Mouse (Mus musculus): ENCODE results near the gene Rbm8a. TPM values are rescaled to one million over a fixed set of nuclear protein-coding genes. Genes with fewer than 3 reads are reported as not detected.
A peak's percentile ranks its signal among the peaks of the same experiment; 100 is the strongest.
"Not testable (repeated sequence)": the region's sequence is repeated elsewhere in the genome, so short reads cannot be mapped to it uniquely, and the experiment has no call there.

Gene Rbm8a
- polyA plus RNA-seq, 1 experiment: 108 TPM

DNA sequence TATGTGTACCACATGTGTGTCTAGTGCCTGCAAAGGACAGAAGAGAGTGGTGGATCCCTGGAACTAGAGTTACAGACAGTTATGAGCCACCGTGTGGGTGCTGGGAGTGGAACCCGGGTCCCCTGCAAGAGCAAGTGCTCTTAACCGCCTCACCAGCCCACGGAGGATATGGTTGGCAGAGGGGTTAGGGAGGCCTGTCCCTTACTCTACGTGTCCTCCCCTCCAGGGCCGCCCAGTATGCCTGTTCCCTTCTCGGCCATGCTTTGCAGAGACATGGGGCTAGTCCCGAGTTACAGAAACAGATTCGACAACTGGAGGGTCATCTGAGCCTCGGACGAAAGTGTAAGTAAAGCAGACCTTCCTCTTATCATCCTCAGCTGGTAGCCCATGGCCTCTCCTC is 6.7 kb downstream of the Rbm8a start:
- Histone ChIP-seq H3K4me1 (ENCODE audit: control insufficient read depth, insufficient read depth, low read length) (no peaks in the 10 kb centered on the region), H3K27ac (ENCODE audit: insufficient read depth, low read length) (no peak overlapping the region), H3K4me3 (ENCODE audit: insufficient read depth, low read length) (peak overlapping the region; percentile 64)
- TF ChIP-seq CTCF (IDR thresholded peaks at IDR 0.05; ENCODE audit: borderline replicate concordance, insufficient read depth, low read length): no peak
- TF ChIP-seq POLR2A (IDR thresholded peaks at IDR 0.05; ENCODE audit: low read depth, low read length): no peak

DNA sequence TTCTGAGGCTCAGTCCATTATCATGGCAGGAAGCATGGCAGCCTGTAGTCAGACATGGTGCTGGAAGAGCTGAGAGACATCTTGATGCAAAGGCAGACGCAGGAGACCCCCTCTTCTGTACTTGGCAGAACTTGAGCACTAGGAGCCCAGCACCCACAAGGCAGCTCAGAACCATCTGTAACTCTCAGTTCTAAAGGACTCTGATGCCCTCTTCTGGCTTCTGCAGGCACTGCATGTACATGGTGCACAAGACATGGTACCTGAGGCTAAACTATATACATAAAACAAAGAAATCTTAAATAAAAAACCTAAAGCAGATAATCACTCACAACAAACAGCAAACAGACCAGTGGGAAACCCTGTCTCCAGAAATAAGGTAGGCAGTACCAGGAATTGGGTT is 9.5 kb downstream of the Rbm8a start:
- H3K4me3 ChIP-seq (ENCODE audit: insufficient read depth, low read length): no peak overlapping the region
- TF ChIP-seq CTCF (IDR thresholded peaks at IDR 0.05; ENCODE audit: borderline replicate concordance, insufficient read depth, low read length) (peak; percentile 37; the same call in 1 of the 2 replicates), POLR2A (IDR thresholded peaks at IDR 0.05; ENCODE audit: low read depth, low read length) (no peak)
- H3K4me1 ChIP-seq (ENCODE audit: control insufficient read depth, insufficient read depth, low read length): no peaks in the 10 kb centered on the region
- no peak overlapping the region for H3K27ac ChIP-seq (ENCODE audit: insufficient read depth, low read length)

DNA sequence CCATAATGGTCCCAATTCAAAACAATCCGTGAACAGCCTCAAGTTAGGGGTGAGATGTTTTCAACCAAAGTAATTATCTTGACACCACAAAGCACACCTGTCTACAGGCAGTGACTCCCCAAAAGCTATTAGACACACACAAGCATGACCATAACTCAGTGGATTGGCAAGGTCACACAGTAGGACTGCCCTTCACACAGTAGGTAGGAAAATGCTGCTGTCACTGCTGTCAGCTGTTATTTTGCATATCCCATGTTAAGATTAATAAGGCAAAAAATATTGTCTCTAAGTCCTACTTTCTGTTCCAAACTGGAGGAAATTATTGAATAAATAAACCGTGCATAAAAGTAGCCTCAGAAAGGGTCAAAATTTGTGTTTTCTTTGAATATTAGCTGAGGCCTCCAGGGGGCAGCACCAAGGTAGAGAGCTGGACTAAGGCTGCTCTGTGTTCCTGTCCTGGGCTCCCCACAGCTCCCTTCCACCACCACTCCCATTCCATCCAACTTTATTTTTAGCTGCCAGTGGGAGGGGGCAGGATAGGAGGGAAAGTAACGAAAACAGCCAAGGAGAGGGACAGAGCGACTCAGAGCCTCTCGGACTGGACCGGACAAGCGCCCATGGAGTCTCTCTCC is 15.4 kb downstream of the Rbm8a start, which contains the start of gene Itga10:
TSS of gene Itga10 (plus strand) at position 567 of the 632 bp plus-strand sequence.
- TF ChIP-seq POLR2A (IDR thresholded peaks at IDR 0.05; ENCODE audit: low read depth, low read length): no peak
- TF ChIP-seq CTCF (IDR thresholded peaks at IDR 0.05; ENCODE audit: borderline replicate concordance, insufficient read depth, low read length): 0 out of 2 replicates have a peak, but pooled peaks have one; percentile 24
- no peak within 1 kb of the TSS for H3K27ac ChIP-seq (ENCODE audit: insufficient read depth, low read length)
- H3K4me1 ChIP-seq (ENCODE audit: control insufficient read depth, insufficient read depth, low read length): no peaks in the 10 kb centered on the region
- H3K4me3 ChIP-seq (ENCODE audit: insufficient read depth, low read length): no peak within 1 kb of the TSS

DNA sequence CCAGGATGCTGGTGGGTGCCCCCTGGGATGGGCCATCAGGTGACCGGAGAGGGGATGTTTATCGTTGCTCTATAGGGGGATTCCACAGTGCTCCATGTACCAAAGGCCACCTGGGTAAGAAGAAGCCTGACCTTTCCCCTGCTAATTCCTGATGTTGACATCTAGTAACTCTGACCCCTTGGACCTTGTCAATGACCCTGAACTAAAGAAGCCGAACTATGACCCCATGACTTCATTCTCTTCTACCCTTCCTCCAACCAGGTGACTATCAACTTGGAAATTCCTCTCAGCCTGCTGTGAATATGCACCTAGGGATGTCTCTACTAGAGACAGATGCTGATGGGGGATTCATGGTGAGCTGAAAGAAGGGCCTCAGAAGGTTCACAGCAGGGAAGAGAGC is 17.6 kb downstream of the Rbm8a start:
- peaks cover 3% of the 10 kb centered on the region; the same call in 1 of the 2 replicates for H3K4me1 ChIP-seq (ENCODE audit: control insufficient read depth, insufficient read depth, low read length)
- no peak overlapping the region for H3K27ac ChIP-seq (ENCODE audit: insufficient read depth, low read length)
- H3K4me3 ChIP-seq (ENCODE audit: insufficient read depth, low read length): no peak overlapping the region
- TF ChIP-seq POLR2A (IDR thresholded peaks at IDR 0.05; ENCODE audit: low read depth, low read length): no peak
- TF ChIP-seq CTCF (IDR thresholded peaks at IDR 0.05; ENCODE audit: borderline replicate concordance, insufficient read depth, low read length): no peak

DNA sequence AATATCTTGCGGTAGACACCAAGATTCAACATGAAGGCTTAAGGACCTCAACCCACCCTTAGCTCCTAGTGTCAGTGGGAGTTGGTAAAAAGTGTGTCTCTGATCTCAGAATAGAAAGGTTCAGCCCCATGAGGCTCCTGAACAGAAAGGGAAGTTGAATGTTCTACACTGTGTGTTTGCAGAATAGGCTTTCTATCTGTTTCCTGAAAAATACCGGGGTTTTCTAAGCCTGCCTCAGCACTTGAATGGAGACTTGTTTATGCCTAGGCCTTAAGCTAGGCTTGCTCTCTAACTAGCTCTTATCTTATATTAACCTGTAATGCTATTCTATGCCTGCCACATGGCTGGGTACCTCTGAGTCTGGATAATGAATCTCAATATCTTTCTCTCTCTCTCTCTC is 31.2 kb downstream of the Rbm8a start:
- Histone ChIP-seq H3K27ac (ENCODE audit: insufficient read depth, low read length) (no peak overlapping the region), H3K4me1 (ENCODE audit: control insufficient read depth, insufficient read depth, low read length) (peaks cover 14% of the 10 kb centered on the region), H3K4me3 (ENCODE audit: insufficient read depth, low read length) (no peak overlapping the region)
- TF ChIP-seq POLR2A (IDR thresholded peaks at IDR 0.05; ENCODE audit: low read depth, low read length) (no peak), CTCF (IDR thresholded peaks at IDR 0.05; ENCODE audit: borderline replicate concordance, insufficient read depth, low read length) (no peak)

DNA sequence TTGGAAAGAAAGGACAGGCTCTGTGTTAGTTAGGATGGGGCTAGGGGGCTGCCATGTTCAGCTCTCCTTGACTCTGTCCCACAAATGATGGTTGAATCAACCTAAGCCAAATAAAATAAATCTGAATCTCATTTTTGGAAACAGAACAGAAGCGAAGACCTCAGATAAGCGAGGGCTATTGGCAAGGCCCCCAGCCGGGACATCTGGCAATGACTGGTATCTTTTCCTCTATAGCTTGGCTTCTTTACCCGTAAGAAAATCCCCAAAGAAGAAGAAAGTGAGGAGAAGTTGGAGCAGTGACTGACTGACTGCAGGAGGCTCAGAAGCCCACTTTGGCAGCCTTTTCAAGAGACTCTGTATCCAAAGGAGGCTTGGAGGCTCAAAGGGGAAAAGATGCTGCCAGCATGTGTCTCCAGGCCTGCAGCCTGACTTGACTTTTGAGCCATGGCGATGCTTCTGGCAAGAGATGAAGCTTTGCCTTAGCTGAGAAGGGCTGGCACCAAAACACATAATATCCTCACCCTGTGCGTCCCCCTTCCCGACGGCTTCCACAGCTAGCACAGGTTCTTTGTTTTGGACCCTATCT is 33.1 kb downstream of the Rbm8a start:
- Histone ChIP-seq H3K27ac (ENCODE audit: insufficient read depth, low read length) (peak overlapping the region; percentile 65), H3K4me3 (ENCODE audit: insufficient read depth, low read length) (no peak overlapping the region), H3K4me1 (ENCODE audit: control insufficient read depth, insufficient read depth, low read length) (peaks cover 14% of the 10 kb centered on the region)
- no peak for TF ChIP-seq POLR2A (IDR thresholded peaks at IDR 0.05; ENCODE audit: low read depth, low read length)
- TF ChIP-seq CTCF (IDR thresholded peaks at IDR 0.05; ENCODE audit: borderline replicate concordance, insufficient read depth, low read length): no peak

DNA sequence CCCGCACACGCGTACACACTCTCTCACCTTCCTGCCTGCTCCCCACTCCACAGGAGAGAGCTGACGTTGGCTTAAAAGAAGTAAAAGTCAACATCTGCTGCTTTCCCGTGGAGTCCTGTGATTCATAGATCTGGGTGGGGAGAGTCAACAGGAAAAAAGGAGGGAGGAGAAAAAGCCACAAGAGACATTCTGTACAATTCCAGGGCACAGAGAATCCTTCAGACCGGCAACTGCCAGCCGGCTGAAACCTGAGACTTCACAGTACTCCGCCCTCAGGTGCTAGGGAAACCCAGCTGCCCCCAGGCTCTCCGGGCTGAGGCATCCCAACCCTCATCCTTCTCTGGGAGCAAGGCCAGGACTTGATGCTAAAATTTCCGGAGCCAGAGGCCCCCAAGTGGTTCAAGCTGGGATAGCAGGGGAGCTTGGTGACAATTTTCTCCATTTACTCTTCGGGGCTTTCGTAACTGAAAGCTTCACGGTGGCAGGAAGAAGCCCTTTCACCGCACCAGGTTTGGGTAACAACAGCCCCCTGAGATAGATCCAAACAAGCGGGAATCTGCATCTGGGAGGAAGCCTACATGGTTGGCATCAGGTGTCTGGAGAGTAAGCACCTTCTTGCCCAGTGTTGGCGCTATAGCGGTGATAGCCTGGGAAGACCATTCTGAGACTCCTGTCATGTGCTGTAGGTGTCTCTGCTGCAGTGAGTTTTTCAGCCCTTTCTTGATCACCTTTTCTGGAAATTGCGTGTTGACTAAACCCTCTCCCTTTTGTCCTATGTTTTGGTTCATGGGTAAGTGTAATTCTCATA is 33.9 kb downstream of the Rbm8a start:
- no peak overlapping the region for H3K4me3 ChIP-seq (ENCODE audit: insufficient read depth, low read length)
- no peak for TF ChIP-seq POLR2A (IDR thresholded peaks at IDR 0.05; ENCODE audit: low read depth, low read length)
- no peak for TF ChIP-seq CTCF (IDR thresholded peaks at IDR 0.05; ENCODE audit: borderline replicate concordance, insufficient read depth, low read length)
- peak overlapping the region; percentile 69 for H3K27ac ChIP-seq (ENCODE audit: insufficient read depth, low read length)
- peaks cover 14% of the 10 kb centered on the region for H3K4me1 ChIP-seq (ENCODE audit: control insufficient read depth, insufficient read depth, low read length)

DNA sequence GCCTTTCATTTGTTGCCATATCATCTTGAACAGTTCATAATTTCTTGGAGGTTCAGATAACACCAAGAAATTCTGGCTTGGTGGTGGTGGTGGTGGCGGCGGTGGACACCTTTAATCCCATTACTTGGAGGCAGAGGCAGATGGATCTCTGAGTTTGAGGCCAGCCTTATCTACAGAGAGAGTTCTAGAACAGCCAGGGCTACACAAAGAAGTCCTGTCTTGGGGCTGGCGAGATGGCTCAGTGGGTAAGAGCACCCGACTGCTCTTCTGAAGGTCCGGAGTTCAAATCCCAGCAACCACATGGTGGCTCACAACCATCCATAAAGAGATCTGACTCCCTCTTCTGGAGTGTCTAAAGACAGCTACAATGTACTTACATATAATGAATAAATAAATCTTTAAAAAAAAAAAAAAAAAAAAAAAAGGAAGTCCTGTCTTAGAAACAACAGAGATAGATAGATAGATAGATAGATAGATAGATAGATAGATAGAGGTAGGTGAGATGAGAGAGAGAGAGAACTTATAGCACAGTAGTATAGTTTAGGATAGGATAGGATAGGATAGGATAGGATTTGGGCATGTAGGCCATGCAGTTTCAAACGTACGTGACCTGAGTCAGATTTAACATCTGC is 36.1 kb downstream of the Rbm8a start:
- H3K4me1 ChIP-seq (ENCODE audit: control insufficient read depth, insufficient read depth, low read length): peaks cover 12% of the 10 kb centered on the region
- H3K27ac ChIP-seq (ENCODE audit: insufficient read depth, low read length); H3K4me3 ChIP-seq (ENCODE audit: insufficient read depth, low read length): not testable (repeated sequence)

DNA sequence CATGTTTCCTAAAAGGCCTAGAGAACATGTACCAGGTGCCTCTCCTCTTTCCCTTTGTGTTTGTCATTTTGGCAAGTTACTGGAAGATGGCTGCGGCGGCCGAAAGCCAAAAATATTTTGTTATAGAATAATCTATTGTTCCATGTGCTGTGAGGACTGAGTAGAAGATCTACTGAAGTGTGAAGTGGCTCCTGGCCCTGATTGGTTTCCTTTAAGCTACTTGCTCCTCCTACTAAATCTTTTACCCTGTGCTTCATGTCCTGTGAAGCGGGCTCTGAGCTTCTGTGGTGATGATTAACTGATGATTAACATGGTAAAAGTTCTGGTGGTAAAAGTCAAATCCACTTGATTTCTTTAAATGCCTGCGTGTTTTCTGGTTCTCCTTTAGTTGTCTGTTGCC is 37.2 kb downstream of the Rbm8a start:
- no peak overlapping the region for H3K4me3 ChIP-seq (ENCODE audit: insufficient read depth, low read length)
- peaks cover 12% of the 10 kb centered on the region for H3K4me1 ChIP-seq (ENCODE audit: control insufficient read depth, insufficient read depth, low read length)
- no peak overlapping the region for H3K27ac ChIP-seq (ENCODE audit: insufficient read depth, low read length)
- TF ChIP-seq POLR2A (IDR thresholded peaks at IDR 0.05; ENCODE audit: low read depth, low read length) (no peak), CTCF (IDR thresholded peaks at IDR 0.05; ENCODE audit: borderline replicate concordance, insufficient read depth, low read length) (no peak)
